Mouse (Mus musculus) adrenal gland, postnatal 0 days (tissue): Measurements from ENCODE around the gene Wrap53. TPM values are rescaled to one million over a fixed set of nuclear protein-coding genes. Genes with fewer than 3 reads are reported as not detected.

Source experiments
- polyA plus RNA-seq: library from polyadenylated mRNA; unstranded; fragments of >200 nt; fragmentation: Nextera tagmentation; extraction: Ambion mirVana; gene quantifications from 2 replicates; pipeline ENCODE4 v1.2.1, GENCODE M21; 2015

Wrap53 gene
- 10.6 and 11.8 TPM in 2 replicates for polyA plus RNA-seq

GRCm38 (mm10) chr11:69580091-69580514, at the start of gene Wrap53, which contains the start of gene Trp53:
Gene Wrap53 (minus strand): TSS chr11:69580255.
Gene Trp53 (plus strand): TSS chr11:69580359.

DNA sequence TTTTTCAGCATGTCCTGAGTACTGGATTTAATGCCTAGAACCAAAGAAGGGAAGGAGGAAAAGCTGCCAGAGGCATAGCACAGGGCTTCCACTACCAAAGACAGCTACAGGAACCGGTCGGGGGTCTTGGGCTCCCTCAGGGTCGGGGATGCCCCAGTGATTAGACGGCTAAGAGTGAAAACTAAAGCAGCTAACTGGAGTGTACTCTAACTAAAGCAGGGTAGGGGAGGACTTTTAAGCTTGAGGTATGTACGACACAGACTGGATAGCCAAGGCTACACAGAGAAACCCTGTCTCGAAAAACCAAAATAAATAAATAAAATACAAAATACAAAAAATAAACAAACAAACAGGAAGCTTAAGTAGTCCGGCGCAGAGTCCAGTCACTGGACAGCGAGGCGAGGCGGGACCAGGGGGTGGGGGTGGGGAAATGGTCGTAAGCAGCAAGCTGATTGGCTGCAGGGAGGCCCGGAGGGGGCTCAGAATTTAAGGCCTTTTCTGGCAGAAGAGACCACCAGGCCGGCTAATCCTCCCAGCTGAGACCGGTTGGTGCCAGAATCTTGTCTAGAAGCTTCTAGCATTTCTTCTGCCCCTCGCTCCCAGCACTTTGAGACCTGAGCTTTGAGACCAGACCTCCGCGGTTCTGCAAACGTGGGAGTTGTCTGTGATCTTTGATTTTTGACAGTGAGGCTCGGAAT, 41.7 kb upstream of the Wrap53 start, which contains the start of gene Sat2:
Sat2 (plus strand) TSS at position 454 of the 698 bp plus-strand sequence.

DNA sequence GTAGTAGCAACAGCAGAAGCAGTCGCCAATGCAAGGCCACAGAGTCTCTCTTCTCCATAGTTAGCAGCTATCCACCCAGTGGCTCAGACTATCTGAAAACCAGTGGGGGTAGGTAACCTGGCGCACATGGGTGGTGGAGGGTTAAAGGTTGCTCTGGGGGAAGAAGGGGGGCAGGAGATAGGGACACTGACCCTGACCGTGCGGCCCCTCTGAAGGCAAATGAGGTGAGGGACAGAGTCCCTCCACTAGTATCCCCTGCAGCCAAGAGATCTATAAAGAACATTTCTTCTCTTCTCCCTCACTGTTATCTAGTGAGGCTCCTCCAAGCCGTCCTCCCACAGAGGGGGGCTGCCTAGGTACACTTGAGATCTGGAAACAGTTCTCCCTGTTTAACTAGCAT, 37.8 kb upstream of the Wrap53 start, which contains the start of gene Shbg:
Shbg (minus strand) TSS at position 101 of the 400 bp plus-strand sequence.

DNA sequence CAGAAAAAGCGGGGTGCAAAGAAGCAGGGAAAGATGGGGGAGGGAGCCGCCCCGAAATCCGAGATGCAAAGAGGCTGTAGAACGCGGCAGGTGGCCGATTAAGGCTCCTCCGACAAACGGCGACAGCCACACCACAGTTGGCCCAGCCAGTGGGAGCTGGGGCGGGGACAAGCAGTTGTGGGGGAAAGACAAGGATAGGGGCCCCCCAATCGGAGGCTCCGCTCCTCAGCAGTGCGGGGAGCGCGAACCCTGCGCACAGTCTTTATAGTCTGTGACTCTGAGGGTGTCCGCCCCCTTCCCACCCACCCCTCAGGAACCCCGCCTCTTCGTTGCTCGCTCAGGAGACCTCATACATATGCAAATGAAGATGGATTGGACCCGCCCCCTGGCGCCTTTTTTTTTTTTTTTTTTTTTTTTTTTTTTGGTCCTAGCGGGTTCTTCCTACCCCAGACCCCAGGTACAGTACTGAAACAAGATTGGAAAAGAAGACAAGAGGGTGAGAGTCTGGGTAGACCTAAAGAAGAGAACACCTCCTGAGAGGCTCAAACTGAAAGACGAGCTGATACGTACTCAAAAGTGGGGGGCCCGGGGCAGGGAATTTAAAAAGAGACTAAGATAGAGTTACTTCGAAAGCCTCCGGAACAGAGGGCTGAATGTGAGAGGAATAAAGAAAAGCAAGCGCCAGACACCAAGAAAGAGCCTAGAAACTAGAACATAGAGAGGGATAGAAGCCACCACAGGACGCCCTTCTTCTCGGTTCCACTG, 25.9 kb upstream of the Wrap53 start, which contains the start of gene Atp1b2:
Atp1b2 (minus strand) TSS at position 217 of the 765 bp plus-strand sequence.

GRCm38 (mm10) chr11:69559851-69560765, 19.9 kb downstream of the Wrap53 start, which contains the start of gene Efnb3:
Gene Efnb3 (minus strand): TSS chr11:69560205.

GRCm38 (mm10) chr11:69549060-69549656, 30.9 kb downstream of the Wrap53 start, which contains the start of gene Dnah2:
Gene Dnah2 (minus strand): TSS chr11:69549110.

Other genes with a start within 250 kb of the Wrap53 start
- gene Rnf227, start 239.8 kb downstream of the Wrap53 start, polyA plus RNA-seq: 11.8 and 19.2 TPM in 2 replicates
- 20.4 and 27.7 TPM in 2 replicates for gene Chd3, start 210.8 kb downstream of the Wrap53 start, polyA plus RNA-seq
- 338 and 498 TPM in 2 replicates for gene Naa38, start 184.8 kb downstream of the Wrap53 start, polyA plus RNA-seq
- 16.4 and 21.0 TPM in 2 replicates for gene Cyb5d1, start 184.6 kb downstream of the Wrap53 start, polyA plus RNA-seq
- 36.4 and 44.7 TPM in 2 replicates for gene Tmem88, start 182.0 kb downstream of the Wrap53 start, polyA plus RNA-seq
- 13.8 and 14.7 TPM in 2 replicates for gene Kdm6b, start 166.6 kb downstream of the Wrap53 start, polyA plus RNA-seq
- 0.30 and 1.3 TPM in 2 replicates for gene Dnah2, start 31.1 kb downstream of the Wrap53 start, polyA plus RNA-seq
- gene Efnb3, start 20.1 kb downstream of the Wrap53 start, polyA plus RNA-seq: 9.0 and 17.2 TPM in 2 replicates
- gene Trp53, start 104 bp upstream of the Wrap53 start, polyA plus RNA-seq: 50.4 and 67.8 TPM in 2 replicates
- gene Atp1b2, start 25.7 kb upstream of the Wrap53 start, polyA plus RNA-seq: 25.4 and 32.3 TPM in 2 replicates
- 0.14 TPM in 1 of 2 replicates, not detected in the other for gene Shbg, start 37.6 kb upstream of the Wrap53 start, polyA plus RNA-seq
- 41.0 and 44.3 TPM in 2 replicates for gene Sat2, start 41.8 kb upstream of the Wrap53 start, polyA plus RNA-seq
- gene Fxr2, start 52.7 kb upstream of the Wrap53 start, polyA plus RNA-seq: 17.0 and 23.2 TPM in 2 replicates
- gene Sox15, start 75.1 kb upstream of the Wrap53 start, polyA plus RNA-seq: not detected in 2 replicates
- 75.5 and 97.1 TPM in 2 replicates for gene Mpdu1, start 82.4 kb upstream of the Wrap53 start, polyA plus RNA-seq
- gene Cd68, start 85.9 kb upstream of the Wrap53 start, polyA plus RNA-seq: 34.5 TPM in 2 replicates
- gene Eif4a1, start 92.2 kb upstream of the Wrap53 start, polyA plus RNA-seq: 393 and 466 TPM in 2 replicates
- gene Senp3, start 101.8 kb upstream of the Wrap53 start, polyA plus RNA-seq: 46.6 and 53.5 TPM in 2 replicates
- 0.80 TPM in 2 replicates for gene Tnfsf13, start 105.5 kb upstream of the Wrap53 start, polyA plus RNA-seq
- gene Tnfsf12, start 115.6 kb upstream of the Wrap53 start, polyA plus RNA-seq: 17.7 and 26.1 TPM in 2 replicates
- gene Tnfsfm13, start 115.8 kb upstream of the Wrap53 start, polyA plus RNA-seq: 9.2 and 12.7 TPM in 2 replicates
- 18.7 and 21.8 TPM in 2 replicates for gene Polr2a, start 178.4 kb upstream of the Wrap53 start, polyA plus RNA-seq
- 0.22 TPM in 1 of 2 replicates, not detected in the other for gene Slc35g3, start 181.7 kb upstream of the Wrap53 start, polyA plus RNA-seq
- 3.7 and 4.4 TPM in 2 replicates for gene Zbtb4, start 185.7 kb upstream of the Wrap53 start, polyA plus RNA-seq
- 1.9 and 2.8 TPM in 2 replicates for gene Chrnb1, start 215.7 kb upstream of the Wrap53 start, polyA plus RNA-seq
- 0.91 and 0.92 TPM in 2 replicates for gene Fgf11, start 221.6 kb upstream of the Wrap53 start, polyA plus RNA-seq
- 1.4 and 1.8 TPM in 2 replicates for gene Tmem102, start 225.4 kb upstream of the Wrap53 start, polyA plus RNA-seq
- not detected in 2 replicates for gene Gm39566, start 235.0 kb upstream of the Wrap53 start, polyA plus RNA-seq
- not detected in 2 replicates for gene Spem2, start 238.2 kb upstream of the Wrap53 start, polyA plus RNA-seq
- gene Spem1, start 241.9 kb upstream of the Wrap53 start, polyA plus RNA-seq: not detected in 2 replicates